Mouse (Mus musculus) CD4-positive, CD25-positive, alpha-beta regulatory T cell, adult 4 months (primary cell): ENCODE measurements at regions not wholly inside any gene's neighbourhood (a gene's known extent, or its start where the extent isn't known, plus 50 kb on each side); places are given as distances from the start of the nearest gene placed in this dataset.

Experiments
- ATAC-seq: one replicate; pipeline ENCODE4 v1.8.0; 2017

- ATAC-seq = no peak
These were observed 54.3 kb upstream of the Bcl6 start for GRCm38 (mm10) chr16:24042977-24043376.

GRCm38 (mm10) chr16:24042216-24042615, 53.6 kb upstream of the Bcl6 start:
- no peak for ATAC-seq

- ATAC-seq = no peak
These were observed 52.8 kb upstream of the Bcl6 start for GRCm38 (mm10) chr16:24041403-24041802.

- no peak for ATAC-seq
These were observed 51.1 kb upstream of the Bcl6 start for GRCm38 (mm10) chr16:24039765-24040164.
